Mouse (Mus musculus): Measurements from ENCODE around the gene Pnpt1. TPM values are rescaled to one million over a fixed set of nuclear protein-coding genes. Genes with fewer than 3 reads are reported as not detected.
A peak's percentile ranks its signal among the peaks of the same experiment; 100 is the strongest.

Pnpt1 gene
- 10 to 100 TPM; 17.2 to 22.6 (median 20.9) TPM for total RNA-seq (2022)

GRCm38 (mm10) chr11:29130385-29131355, at the start of gene Pnpt1:
Gene Pnpt1, plus strand, starts transcription at chr11:29130744.
- DNase-seq (ENCODE audit: low spot score in 2 of 2): peak; percentile 75 to 88

GRCm38 (mm10) chr11:29092403-29092802, 38.1 kb upstream of the Pnpt1 start:
- DNase-seq (ENCODE audit: low spot score in 2 of 2): no peak

GRCm38 (mm10) chr11:29098926-29099325, 31.6 kb upstream of the Pnpt1 start:
- DNase-seq (ENCODE audit: low spot score in 2 of 2): no peak

- no peak for DNase-seq (ENCODE audit: low spot score in 2 of 2)
Measured at GRCm38 (mm10) chr11:29129862-29130384, 621 bp upstream of the Pnpt1 start.

GRCm38 (mm10) chr11:29140671-29141070, 10.1 kb downstream of the Pnpt1 start:
- DNase-seq (ENCODE audit: low spot score in 2 of 2): no peak

- DNase-seq (ENCODE audit: low spot score in 2 of 2): no peak
Measured at GRCm38 (mm10) chr11:29148901-29149300, 18.4 kb downstream of the Pnpt1 start.

GRCm38 (mm10) chr11:29163569-29163968, 33.0 kb downstream of the Pnpt1 start:
- DNase-seq (ENCODE audit: low spot score in 2 of 2): no peak

GRCm38 (mm10) chr11:29171959-29172391, 41.4 kb downstream of the Pnpt1 start:
- peak; percentile 50 to 59 for DNase-seq (ENCODE audit: low spot score in 2 of 2)

- DNase-seq (ENCODE audit: low spot score in 2 of 2): peak; percentile 96 to 99
Measured at GRCm38 (mm10) chr11:29172563-29173124, 42.1 kb downstream of the Pnpt1 start, which contains the start of gene Ppp4r3b. Gene Ppp4r3b, plus strand, starts transcription at chr11:29172890.

GRCm38 (mm10) chr11:29173125-29173631, 42.6 kb downstream of the Pnpt1 start:
- DNase-seq (ENCODE audit: low spot score in 2 of 2): peak; percentile 39 to 51

- no peak for DNase-seq (ENCODE audit: low spot score in 2 of 2)
Measured at GRCm38 (mm10) chr11:29173706-29174436, 43.3 kb downstream of the Pnpt1 start.

- DNase-seq (ENCODE audit: low spot score in 2 of 2): no peak
Measured at GRCm38 (mm10) chr11:29179319-29179718, 48.8 kb downstream of the Pnpt1 start.

- DNase-seq (ENCODE audit: low spot score in 2 of 2): peak in 1 of 2 experiments; percentile 18
Measured at GRCm38 (mm10) chr11:29180657-29181056, 50.1 kb downstream of the Pnpt1 start.

GRCm38 (mm10) chr11:29181751-29182150, 51.2 kb downstream of the Pnpt1 start:
- DNase-seq (ENCODE audit: low spot score in 2 of 2): no peak

GRCm38 (mm10) chr11:29188981-29189380, 58.4 kb downstream of the Pnpt1 start:
- DNase-seq (ENCODE audit: low spot score in 2 of 2): no peak

GRCm38 (mm10) chr11:29203653-29204052, 73.1 kb downstream of the Pnpt1 start:
- no peak for DNase-seq (ENCODE audit: low spot score in 2 of 2)

GRCm38 (mm10) chr11:29209774-29210173, 79.2 kb downstream of the Pnpt1 start:
- no peak for DNase-seq (ENCODE audit: low spot score in 2 of 2)
